Mouse (Mus musculus): ENCODE measurements around the gene Dglucy.
A peak's percentile ranks its signal among the peaks of the same experiment; 100 is the strongest.

Gene Dglucy

DNA sequence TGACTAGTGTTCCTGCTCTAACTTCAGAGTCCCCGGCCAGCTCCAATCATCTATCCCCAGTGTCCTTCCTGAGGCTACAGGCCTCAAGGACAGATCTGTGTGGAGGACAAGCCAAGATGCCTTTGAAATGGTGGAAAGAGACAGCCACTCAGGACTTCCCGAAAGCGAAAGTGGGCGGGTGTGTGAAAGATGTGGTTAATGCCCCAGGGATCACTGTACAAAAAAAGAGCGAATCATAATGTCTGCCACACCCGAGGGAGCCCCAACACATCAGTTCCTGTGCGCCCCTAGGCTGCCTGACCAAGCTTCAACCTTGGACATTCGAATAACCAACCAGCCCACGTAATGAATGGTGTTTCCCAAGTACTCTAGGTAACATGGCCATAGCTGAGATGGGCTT is 149.4 kb downstream of the Dglucy start:
- DNase-seq (ENCODE audit: low spot score in 2 of 2): no peak

DNA sequence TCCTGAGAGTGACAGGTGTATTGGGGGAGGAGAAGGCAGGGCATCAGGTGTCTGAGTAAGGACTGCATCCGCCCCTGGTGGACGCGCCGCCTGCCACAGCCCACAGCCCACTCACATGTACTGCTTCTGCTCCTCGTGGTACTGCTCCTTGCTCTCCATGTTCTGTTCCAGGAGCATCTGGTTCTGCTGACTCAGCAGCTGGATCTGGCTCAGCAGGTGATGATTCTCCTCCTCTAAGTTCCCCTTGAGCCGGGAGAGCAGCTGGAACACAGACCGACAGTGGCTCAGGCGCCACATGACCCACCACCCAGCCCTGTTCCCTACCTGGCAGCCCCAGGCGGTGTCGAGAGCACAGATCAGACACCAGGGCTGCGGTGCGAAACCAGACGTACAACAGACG is 152.8 kb downstream of the Dglucy start:
- DNase-seq (ENCODE audit: low spot score in 2 of 2): no peak

DNA sequence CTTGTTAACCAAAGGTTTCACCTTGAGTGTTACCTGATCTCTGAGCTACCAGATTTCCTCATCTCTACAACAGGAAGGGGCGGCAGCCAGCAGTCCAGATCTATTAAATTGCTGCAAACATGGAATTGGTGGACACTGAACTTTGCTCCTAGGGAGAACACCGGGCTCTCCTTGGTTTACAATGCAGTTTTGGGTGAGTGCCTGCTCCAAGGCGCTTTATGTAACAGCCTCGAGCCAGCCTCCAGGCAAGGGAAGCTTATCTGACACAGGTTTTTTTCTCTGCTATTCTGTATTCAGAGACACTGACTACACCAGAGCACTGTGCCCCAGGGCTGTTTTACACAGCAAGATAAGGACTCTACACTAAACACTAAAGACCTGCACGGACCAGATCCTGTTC is 155.9 kb downstream of the Dglucy start:
- DNase-seq (ENCODE audit: low spot score in 2 of 2): no peak

DNA sequence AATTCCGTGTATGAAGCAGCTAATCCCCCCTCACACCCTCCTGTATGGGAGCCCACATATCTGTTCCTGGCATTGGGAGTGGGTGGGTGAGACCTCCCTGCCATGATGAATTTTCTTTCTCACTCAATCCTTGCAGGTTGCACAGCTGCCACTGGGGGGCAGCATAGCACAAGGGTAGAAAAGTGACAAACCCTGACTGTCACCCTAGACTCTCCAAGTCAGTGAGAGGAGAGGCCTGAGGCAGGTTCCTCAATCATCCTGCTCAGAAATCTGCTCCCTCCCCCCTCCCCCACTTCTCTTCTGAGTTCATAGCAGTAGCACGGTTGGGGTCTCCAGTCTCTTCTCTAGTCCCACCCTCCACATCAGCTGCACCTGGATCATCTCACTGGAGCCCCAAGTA is 157.3 kb downstream of the Dglucy start:
- peak; percentile 70 to 85 for DNase-seq (ENCODE audit: low spot score in 2 of 2)

DNA sequence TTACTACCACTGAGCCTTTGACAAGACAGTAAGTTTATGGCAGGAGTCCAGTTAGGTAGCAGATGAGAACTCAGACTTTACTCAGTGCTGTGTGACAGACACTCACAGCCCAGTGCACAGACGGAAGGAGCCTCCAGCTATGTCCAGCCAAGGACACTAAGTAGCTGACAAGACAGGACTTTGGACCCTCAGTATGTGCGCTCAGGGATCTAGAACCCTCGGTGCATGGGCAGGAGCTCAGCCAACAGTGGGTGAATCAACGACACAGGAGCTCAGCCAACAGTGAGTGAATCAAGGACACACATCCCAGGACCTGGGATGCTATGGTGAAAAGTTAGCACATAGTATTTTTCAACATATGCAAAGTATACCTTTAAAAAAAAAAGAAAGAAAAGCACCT is 157.9 kb downstream of the Dglucy start:
- DNase-seq (ENCODE audit: low spot score in 2 of 2): no peak

DNA sequence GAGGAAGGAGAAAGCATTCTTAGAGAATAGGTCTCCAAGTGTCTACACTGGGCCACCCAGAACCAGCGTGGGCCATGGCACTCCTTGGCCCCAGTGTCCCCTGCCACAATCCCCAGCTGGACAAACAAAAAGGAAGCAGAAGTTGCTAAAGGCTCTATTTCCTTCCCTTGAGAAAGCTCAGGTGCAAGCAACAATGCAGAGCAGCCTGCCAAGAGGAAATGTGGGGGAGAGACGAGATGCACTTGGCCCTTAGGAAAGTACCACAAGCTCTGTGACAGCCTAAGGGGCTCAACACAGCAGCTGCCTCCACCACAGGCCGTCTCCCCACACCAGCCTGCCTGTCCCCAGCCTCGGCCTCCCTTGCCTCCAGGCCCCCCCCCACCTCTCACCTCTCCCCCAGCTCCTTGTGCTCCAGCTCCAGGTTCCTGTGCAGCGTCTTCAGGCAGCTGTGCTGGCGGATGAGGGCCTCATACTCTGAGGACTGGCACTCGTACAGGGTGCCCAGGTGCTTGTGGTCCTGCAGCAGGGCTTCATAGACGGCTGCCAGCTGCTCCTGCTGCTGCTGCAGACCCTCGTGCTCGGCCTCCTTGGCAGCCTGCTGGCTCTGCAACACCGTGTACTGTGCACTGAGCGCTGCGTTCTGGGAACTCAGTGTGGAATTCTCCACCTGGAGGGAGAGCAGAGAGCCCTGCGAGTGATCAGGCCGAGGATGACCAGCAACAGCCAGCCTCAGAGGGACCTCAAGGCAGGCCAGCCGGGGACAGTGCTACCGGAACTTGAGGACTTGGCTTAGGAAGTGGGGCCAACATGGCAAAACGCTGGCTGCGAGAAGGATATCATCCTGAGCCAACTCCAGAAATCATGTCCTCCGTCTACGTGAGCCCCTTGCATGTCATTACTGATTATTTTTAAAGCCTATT is 158.8 kb downstream of the Dglucy start:
- no peak for DNase-seq (ENCODE audit: low spot score in 2 of 2)

DNA sequence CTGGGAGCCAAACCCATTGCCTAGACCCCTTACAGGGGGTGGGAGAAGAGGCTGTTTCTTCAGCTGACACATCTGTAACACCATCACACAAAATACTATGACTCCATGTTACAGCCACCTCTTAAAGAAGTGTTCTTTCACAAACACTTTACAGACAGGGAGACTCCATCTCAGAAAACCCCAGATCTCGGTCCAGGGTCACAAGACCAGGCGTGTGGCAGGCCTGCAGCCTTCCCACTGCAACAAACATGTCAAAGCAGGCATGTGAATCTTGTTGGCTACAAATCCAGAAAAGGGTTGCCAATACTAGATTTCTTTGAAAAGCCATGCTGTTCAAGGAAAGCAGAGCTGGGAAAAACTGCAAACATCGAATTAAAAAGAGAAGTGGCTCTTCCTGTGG is 162.5 kb downstream of the Dglucy start:
- DNase-seq (ENCODE audit: low spot score in 2 of 2): no peak

DNA sequence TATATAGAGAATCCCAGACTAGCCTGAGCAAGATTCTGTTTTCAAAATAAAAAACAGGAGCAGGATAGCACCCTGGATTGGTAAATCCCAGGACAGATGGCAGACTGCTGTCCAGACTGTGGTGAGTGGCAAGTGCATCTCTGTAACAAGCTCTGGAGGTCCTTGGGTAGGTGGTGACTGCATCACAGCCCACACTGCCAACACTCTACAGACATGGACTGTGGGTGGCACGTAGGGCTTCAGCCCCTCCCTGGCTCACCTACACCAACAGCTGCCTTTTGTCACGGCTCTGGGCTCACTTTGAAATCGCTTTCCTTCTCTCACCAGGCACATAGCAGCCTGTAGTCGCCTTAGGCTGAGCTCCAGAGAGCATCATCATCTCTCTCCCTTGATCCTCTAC is 164.3 kb downstream of the Dglucy start:
- no peak for DNase-seq (ENCODE audit: low spot score in 2 of 2)

DNA sequence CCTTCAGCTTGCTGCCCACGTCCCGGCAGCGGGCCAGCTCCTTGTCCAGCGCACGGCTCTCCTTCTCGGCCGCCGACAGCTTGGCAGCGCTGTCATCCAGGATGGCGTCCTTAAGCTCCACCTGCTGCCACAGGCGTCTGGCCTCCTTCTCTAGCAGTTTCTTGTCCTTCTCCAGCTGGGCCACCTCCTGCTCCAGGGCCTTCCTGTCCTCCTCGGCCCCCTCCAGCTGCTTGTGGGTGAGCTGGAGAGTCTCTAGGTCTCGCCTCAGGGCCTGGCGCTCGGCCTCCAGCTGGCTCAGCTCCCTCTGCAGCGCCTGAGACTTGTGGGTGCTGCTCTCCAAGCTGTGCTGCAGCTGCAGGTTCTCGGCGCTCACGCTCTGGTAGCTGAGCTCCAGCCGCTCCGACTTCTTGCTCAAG is 166.1 kb downstream of the Dglucy start:
- no peak for DNase-seq (ENCODE audit: low spot score in 2 of 2)

DNA sequence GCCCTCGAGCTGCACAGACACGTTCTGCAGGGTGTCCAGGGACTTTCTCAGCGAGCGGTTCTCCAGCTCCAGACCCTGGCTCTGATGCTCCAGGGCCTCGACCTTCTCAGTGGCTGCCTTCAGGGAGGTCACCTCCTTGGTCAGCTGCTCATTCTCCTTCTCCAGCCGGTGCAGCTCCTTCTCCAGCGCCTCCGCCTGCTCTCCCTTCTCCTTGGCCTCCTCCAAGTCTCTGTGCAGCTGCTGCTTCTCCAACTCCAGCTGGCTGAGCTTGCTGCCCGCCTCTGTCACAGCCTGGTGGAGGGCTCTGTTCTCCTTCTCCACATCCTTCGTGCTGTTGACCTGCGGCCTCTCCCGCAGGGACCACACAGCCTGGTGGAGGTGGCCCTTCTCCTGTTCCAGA is 166.6 kb downstream of the Dglucy start:
- DNase-seq (ENCODE audit: low spot score in 2 of 2): no peak

DNA sequence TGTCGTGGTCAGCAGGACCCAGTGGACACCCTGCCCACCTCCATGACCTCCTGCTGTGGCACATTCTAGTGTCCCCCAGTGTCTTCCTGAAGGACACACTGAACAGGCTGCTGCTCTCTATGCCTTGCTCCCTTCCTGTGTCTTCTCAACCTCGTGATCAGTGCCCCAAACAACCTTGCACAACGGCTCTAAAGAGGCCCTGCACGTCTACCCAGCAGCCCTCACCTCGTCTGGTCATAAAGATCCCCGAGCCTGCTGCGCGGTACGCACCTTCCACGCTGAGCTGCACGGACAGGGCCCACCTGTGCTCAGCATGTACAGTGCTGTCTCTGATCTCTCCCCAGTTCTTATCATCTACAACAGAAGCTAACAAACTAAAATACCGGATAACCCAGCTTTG is 167.1 kb downstream of the Dglucy start:
- no peak for DNase-seq (ENCODE audit: low spot score in 2 of 2)
